Mouse (Mus musculus) brain, adult 2 months (tissue): ENCODE data around the gene Nkx2-1.

ENCODE experiments used
- DNase-seq: peaks from one replicate; pipeline ENCODE4 v3.0.0; 2011; ENCODE audit warnings: low read depth, low spot score

Nkx2-1 gene

GRCm38 (mm10) chr12:56522191-56522590, 14.5 kb downstream of the Nkx2-1 start:
- no peak for DNase-seq

GRCm38 (mm10) chr12:56521106-56521840, 15.4 kb downstream of the Nkx2-1 start:
- DNase-seq: no peak

- DNase-seq: no peak
Observed at GRCm38 (mm10) chr12:56520396-56521105, 16.2 kb downstream of the Nkx2-1 start.

GRCm38 (mm10) chr12:56519738-56520191, 16.9 kb downstream of the Nkx2-1 start:
- no peak for DNase-seq

GRCm38 (mm10) chr12:56519071-56519737, 17.5 kb downstream of the Nkx2-1 start:
- no peak for DNase-seq

- DNase-seq: no peak
Observed at GRCm38 (mm10) chr12:56518221-56518620, 18.5 kb downstream of the Nkx2-1 start.

- no peak for DNase-seq
Observed at GRCm38 (mm10) chr12:56514831-56515230, 21.9 kb downstream of the Nkx2-1 start.

GRCm38 (mm10) chr12:56508413-56508812, 28.3 kb downstream of the Nkx2-1 start:
- DNase-seq: no peak

GRCm38 (mm10) chr12:56487046-56487445, 49.7 kb downstream of the Nkx2-1 start:
- no peak for DNase-seq

GRCm38 (mm10) chr12:56482606-56483005, 54.1 kb downstream of the Nkx2-1 start:
- no peak for DNase-seq
